Mouse (Mus musculus) thymus, postnatal 25 days (tissue): ENCODE measurements around the gene Ank2.

ENCODE experiments used
- DNase-seq: peaks from one replicate; pipeline ENCODE4 v3.0.0; 2022

The Ank2 gene

DNA sequence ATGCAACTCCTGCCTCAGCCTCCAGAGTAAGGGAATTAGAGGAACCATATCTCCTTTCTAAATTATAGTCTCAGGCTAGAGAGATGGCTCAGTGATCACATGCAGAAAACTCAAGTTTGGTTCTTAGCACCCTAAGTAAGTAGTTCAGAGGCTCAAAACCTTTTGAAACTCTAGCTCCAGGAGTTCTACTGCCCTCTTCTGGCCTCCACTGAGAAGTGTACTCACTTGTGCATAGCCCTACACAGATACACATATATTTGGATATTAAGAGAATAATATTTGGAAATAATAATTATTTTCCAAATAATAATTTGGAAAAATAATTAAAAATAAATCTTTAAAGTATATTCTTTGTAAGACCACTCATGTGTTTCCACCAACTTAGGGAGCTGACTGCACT lies 218.8 kb downstream of the Ank2 start:
- no peak for DNase-seq

DNA sequence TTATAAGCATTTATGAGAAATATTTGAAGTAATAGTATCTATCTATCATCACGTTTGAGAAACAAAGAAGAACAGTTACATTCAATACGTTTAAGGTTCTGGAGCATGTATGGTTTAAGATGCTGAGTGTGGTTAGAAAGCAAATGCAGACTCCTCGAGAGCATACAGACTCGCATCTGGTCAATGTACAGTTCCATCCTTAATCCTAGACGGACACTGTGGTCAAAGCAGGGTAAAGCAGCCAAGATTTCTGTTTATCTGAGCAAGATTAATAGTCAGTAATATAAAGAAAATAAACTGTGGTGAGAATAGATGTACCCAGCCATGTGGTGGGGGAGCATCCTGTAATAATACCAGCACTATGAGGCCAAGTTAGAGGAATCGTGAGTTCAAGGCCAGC lies 223.2 kb downstream of the Ank2 start:
- DNase-seq = no peak

DNA sequence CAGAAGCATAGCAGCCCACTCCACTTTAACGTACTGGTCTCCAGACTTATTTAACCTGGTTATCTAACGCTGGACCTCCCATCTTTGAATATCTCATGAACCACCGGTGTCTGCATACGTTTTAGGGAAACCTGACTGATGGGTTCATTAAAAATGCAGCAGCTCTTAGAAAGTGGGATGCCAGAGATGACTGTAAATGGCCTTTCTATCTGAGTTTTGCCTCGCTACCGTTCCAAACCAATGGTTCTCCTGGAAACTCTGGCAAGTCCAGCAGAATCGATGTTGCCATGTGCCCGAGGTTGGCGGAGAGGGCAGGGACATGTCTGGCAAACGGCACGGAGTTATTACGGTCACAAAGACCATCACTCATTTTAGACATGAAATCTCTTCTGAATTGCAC lies 226.3 kb downstream of the Ank2 start:
- DNase-seq = no peak

DNA sequence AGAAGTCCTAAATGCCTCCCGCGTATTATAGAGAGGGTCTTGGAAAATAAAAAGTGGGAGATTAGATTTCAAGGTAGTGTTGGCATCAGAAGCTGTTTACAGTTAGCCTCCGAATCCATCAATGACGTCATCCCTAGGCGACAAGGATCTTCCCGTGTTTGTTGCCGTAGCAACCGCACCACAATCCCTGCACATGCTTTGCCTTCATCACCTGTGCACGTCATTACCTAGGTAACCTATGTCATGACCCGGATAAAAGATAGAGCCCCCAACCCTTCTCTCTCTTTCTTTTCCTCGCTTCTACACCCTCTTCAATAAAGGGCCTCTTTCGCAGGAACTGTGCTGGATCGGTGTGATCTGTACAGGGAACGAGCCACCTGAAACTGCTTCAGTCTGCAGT lies 229.5 kb downstream of the Ank2 start:
- DNase-seq = no peak

DNA sequence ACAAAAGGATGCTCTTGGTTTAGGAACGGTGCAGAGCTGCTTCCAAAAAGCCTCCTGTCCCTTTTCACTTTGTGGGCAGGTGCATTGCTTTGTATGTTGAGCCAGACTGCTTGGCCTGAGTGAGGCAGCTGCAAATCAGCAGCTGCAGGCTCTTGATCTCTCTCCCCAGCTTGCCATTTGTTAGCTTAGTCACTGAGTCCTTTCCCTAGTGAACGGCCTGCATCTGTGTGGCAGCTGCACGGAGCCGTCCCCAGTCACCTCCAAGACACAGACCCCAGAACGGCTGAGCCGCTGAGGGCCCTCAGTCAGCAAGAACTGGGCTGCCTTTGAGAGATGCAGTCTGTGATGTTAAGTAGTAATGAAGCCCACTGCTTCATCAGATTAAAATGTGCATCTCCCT lies 231.3 kb downstream of the Ank2 start:
- no peak for DNase-seq

DNA sequence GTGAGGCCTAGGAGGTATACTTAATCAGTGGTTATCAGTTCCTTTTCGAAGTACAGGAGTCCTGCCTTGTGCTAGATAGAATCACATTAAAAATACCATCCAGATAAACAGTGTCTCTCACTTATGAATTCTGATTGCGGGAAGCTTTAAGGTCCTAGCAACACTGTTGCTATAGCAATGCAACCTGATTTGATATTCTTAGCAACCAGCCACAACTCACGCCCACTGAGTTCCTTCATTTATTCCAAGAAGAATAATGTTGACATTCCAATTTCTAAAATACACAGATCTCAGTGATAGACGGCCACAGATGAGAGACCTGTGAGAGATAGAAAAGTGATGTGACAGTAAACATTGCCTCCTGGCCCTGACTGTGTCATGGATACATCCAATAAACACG lies 233.4 kb downstream of the Ank2 start:
- no peak for DNase-seq

DNA sequence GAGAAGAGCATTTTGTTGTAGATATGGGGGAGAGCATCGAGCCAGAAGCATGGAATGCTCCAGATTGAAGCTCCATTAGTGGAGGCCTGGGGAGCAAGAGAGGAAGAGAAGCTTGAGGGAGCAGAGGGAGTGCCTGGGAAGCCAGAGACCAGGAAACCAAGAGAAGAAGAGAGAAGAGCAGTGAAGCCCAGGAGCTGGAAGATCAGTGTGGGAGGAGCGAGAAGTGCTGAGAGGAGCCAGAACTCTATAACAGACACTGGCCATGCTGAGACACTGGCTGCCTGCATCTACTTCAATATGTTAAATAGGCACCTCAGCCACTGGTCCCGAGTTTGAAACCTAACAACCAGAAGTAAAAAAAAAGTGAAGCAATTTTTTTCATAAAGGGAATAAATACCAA lies 234.0 kb downstream of the Ank2 start:
- DNase-seq = no peak

DNA sequence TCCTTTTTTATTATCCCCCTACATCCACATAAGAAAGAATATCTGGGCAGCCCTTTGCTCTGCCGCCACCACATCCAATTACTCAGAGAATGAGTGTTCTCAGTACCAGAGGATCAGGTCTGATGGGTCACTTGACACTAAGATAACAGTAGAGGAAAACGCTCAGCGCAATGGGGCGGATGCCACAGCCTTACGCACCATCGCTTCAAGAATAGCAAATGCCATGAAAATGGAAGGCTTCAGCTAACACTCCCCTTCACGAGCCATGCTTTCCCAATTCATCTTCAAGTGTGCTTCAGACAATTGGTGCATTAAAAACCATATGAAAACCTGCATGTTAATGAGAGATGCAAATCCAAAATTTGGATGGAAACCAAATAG lies 238.4 kb downstream of the Ank2 start:
- no peak for DNase-seq

DNA sequence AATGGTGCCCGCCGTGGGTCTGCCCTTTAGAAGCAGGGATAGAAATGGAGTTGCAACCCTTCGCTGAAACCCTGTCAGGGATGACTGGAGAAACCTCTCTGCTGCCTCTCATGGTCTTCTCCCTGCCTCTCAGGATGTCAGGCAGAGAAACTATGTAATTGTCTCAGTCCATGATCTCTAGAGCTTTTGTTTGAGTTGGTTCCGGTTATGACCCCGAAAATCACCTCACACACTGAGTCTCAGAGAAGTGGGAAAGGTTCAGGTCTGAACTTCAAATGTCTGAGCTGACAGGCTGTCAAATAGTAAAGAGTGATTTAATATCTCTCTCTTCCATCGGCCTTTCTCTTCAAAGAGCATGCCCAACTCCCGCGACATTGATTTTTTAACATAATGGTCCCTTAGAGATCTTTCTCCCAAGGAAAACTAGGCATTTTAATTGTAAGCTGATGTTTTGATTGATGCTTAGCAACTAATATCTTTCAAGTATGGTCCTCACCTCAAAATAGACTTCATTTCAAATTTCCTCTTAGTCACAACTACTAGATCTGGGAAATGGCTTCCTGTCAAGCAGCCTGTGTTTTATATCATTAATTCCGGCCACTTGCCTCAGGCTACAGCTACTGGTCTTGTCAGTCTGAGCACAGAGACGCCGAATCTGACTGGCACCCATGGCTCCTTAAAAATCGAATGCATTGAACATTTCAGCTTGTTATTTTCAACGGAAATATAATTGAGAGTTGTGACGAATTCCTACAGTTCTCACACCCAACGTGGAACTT lies 239.0 kb downstream of the Ank2 start:
- no peak for DNase-seq

DNA sequence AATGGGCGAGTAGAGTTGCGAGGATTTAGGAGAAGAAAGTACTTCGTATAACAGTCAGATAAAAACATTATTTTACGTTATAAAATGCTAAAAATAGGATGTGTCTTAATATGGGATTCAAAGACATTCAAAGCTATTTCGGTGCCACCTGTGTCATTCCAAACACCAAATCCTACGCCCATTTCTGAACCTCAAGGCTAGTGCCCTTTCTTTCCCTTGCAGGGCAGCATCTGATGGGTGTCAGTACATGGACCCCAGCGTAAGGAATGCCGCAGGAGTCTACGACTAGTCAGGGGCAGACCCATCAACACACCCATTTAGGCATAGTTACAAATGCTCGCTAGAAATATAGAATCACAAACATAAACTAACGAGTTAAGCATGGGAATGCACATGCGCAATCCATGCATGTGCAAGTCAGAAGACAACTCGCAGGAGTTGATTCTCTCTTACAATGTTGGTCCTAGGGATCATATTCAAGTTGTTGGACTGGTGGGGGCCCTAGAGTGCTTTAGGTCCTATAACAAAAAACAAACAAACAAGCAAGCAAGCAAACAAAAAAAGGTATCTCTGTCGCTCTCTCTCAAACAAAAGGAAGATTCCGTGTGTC lies 240.6 kb downstream of the Ank2 start:
- DNase-seq = no peak

DNA sequence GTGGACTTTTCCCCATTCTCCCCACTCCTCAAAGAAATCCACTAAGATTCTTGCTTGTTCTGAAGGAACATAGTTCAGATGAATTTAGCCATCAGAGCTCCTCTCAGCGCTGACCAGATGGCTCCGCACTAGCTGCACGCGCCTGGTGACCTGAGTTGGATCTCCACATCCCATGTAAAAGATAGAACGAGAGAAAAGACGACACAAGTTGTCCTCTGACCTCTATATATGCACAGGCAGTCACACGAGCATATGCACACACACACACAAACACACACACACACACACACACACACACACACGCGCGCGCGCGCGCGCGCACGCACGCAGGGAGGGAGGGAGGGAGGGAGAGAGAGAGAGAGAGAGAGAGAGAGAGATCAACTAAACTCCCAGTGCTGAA lies 241.2 kb downstream of the Ank2 start:
- no peak for DNase-seq

DNA sequence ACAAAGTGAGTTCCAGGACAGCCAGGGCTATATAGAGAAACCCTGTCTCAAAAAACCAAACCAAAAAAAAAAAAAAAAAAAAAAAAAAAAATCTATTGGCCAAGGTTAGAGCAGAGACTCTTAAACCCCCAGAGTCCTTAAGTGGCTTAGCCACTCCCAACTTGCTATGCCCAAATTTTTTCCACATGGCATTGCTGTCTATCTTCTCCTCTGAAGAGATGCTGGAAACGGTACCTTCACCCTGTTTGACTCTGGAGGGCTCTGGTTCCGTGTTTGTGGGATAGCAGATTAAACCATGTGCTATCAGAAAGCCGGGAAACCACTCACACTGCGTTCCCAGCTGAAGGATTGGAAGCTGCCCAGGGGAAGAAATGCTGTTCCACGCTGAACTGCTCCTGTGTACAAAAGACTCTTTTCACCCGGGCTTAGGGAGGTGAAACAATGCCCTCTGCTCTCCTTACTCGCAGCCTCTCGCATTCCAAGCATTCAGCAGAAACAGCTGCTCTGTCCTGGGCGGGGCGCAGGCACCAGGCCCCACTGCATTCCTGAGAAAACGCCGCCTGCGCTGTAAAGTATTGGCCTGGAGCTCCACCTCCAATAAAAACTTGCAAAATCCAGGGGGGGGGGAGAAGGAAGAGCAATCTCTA lies 241.7 kb downstream of the Ank2 start:
- no peak for DNase-seq

DNA sequence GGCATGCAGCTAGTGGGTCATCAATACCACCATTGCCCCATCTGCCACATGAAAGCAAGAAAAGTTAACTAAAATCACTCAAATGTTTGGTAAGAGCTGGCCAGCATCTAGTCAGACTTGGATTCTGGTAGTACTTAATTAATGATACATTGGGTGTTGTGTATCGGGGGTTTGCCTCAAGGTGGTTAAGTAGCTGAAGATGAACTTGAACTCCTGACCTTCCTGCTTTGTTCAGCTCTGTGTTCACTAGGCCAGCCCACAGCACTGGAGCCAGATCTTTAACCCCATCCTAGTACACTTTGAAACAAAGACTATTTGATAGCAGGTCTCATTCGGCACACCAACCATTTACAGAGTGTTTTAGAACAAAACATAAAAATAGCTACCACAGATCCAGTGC lies 242.5 kb downstream of the Ank2 start:
- no peak for DNase-seq

DNA sequence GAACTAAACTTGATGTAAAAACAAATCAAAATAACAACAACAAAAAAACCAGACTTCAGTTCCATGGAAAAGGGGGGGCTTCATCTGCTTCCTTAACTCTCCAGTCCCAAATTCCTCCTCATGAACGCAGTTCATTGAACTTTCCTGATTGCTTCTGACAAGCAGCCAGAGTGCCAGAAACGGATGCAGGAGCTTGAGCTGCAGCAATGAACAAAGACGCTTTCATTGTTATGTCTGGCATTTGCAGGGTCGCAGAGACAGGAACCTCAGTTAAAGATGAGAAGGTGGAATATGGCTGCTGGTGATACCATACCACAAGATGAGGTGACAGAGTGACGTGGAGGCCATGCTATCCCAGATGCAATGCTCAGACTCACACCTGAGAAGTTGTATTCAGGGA lies 248.2 kb downstream of the Ank2 start:
- no peak for DNase-seq

DNA sequence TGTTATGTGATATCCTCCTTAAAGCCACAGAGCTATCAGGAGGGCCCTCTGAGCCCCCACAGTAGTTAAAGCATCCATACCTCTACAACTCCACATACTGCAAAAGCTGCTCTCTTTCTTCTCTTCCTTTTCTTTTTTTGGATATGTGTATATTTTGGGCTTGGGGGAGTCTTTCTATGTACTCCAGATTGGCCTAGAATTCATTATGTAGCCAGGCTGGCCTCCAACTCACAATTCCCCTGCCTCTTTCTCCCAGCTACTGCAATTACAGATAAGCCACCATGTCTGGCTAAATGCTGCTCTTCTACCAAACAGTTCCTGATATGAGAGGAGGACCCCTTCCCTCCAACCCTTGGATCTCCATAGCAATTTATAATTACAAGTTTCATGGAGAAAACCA lies 250.5 kb downstream of the Ank2 start:
- no peak for DNase-seq

DNA sequence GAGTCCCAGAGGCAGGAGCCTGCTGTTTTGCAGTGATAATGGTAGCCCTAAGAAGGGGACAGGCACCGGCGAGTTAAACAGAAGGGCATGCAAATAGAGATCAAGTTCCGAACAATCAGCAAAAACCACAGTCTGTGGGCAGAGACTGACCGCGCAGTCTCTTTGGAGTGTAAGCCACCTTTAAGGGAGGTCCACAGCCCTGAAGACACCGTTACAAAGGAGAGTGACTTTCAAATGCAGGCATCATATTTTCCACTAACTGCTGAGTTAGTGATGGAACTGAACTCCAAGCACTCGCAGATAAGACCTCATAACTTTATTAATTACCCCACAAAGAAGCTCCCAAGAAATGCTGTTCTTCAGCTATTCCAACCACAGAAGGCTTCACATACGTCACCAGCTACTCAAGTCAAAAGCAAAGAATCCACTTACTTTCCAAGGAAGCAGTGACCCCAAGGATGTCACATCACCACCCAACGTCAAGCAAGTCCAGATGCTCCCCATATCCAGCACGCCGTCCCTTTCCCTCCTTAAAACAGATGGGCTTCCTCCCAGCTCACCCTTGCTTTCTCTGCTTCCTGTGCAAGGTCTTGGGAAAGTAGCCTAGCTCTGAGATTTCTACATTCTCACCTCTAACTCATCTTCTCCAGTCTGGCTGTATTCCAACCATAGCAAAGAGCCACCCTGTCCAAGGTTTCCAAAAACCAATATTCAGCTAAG lies 252.0 kb downstream of the Ank2 start:
- DNase-seq = no peak

DNA sequence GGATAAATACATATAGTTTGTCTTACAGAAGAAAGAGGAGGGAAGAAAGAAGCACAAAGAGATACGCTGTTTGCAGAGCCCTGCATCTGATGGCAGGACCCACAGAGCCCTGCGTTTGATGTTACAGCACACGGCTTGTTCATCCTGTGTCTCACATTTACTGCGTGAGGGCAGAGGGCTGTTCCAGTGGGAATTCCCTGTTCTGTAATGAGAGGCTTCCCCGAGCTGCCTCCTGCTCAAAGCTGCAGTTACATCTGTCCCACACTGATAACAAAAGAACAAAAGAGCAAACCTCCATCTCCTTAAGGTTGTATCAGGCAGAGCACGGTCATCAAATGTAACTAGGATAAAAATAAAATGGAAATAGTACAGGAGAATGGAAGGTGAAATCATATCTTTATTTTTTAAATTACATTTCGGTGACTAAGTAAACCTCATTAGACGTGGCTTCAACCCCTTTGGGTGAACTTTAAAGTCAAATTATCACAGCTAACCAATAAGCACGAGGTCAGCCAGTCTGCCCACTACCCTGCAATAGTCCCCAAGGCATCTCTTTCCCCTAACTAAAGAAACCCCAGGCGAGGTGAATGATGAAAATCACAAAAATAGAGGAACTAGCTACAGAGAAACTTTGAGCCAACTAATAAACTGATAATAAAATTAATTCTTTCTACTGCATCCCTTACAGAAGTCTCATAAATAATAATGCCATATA lies 255.1 kb downstream of the Ank2 start:
- DNase-seq = no peak

DNA sequence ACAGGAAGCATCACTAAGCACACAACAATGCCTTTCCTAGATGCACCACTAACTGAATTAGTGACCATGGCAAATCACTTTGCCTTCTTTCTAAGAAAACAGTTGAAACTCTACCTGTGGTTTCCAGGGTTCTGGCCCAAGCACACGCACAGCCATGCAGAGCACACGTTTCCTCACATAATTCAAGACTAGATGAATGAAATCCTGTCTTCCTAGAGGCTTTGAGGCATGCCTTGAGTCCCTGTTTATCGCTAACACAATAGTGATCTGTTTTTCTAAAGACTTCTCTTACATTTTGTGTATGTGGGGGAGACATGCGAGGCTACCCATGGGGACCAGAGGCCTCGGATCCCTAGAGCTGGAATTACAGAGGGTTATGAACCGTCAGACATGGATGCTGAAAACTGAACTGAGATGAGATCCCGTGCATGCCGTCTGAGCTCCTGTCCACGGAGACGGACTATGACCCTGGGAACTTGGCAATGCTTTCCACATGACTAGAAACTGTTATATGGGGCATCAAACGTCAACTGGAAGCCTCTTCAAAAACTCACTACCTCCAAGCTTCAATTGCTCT lies 256.8 kb downstream of the Ank2 start:
- no peak for DNase-seq

DNA sequence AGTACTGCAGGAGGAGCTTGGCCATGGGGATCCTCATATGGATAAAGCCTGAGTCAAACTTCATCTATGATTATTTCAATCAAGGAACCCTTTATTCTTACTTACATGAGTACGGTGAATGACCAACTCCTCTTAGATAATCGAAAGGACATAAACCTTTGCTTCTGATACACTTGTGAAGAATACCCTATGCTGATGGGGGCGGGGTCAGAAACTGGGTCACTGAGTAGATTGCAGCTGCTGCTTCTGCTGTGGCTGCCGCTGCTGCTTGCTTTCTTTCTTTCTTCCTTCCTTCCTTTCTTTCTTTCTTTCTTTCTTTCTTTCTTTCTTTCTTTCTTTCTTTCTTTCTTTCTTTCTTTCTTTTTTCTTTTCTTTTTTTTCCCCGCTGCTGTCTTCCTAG lies 263.9 kb downstream of the Ank2 start:
- no peak for DNase-seq

DNA sequence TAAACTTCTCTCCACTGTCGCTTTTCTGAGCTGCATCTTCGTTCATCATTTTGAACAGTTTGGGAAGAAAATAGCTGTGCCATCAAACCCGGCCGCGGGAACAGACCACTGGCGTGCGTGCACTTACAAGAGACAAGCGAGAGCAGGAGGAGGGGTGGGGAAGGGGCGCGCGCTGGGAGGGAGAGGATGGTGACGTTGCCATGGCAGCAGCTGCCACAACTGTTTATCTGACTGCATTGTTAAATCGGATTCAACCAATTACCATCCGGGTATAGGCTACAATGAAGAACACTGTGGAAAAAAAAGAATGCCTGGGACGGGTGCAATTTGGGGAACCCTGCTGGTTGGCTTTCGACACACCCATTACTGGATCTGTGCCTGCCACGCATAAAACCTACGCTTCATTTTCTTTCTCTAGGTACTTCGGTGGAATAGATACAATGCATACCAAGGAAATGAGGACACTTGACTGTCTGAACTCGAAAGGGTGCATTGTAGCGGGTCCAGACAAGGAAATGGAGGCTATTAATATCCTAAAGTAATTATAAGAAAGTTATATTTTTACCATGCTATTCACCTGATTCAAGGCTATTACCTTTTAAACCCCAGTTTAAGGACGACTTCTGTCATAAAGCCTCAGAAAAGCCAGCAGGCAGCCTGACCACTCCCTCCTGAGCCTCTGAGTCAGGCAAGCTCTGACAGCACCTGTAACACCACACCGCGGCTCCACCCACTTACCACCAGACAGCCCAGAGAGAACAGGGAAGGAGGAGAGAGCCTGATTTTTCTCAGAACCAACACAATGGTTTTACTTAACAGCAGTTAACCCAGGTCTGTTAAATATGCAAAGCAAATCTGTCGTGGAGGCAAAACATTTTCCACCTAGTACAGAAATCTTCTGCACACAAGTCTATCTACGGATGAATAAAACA lies 273.1 kb downstream of the Ank2 start:
- DNase-seq = no peak

DNA sequence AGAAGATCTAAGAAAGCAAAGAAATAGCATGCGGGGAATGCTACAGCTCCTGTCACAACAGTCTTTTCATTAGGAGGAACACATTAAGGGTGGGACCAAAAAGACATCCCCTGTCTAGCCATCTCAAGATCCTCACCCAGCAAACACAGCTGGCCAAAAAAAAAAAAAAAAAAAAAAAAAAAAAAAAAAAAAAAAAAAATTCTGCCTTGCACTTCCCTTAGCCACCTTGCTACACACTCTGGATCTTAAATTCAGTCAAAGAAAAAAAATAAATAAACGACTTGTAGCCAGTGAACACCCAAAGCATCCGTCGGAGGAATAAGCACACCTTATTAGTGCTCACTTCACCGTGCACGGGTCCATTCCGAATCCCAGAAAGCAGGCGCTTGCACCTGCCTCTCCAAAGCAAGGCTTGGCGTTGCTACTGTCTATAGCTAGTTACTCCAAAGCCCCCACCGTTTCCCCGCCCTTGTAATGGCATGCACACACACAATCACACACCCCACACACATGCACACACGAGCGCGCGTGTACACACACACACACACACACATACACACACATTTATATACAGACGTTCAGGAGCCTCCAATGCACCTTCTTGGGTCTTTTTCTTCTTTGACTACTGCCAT lies 273.9 kb downstream of the Ank2 start:
- no peak for DNase-seq
